In the genomic region with DNA sequence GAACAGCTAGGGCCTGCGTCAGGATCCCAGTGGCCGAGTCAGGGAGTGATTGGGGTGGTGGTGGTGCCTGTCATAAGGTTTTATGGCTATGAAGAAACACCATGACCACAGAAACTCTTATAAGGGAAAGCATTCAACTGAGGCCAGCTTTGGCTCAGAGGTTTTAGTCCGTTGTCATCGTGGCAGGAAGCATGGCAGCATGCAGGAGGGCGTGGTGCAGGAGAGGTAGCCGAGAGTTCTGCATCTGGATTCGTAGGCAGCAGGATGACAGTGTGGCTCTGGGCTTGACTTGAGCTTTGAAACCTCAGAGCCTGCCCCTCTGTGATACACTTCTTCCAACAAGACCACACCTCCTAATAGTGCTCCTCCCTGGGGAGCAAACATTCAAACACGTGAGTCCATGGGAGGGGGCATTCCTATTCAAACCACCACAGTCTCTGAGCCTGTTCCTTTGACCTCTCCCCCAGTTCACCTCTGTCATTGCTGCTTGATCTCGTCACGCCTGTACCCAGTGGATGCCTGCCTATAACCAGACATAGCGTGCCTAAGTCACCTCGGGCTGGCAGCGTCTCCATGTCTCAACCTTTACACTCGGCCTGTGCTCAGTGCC, we compare ENCODE assay signal across 21 mouse cellular contexts.
A peak's percentile ranks its signal among the peaks of the same experiment; 100 is the strongest.
DNase-seq lines count a peak whose midpoint lies in the region; ATAC-seq and TF ChIP-seq lines count a peak whose summit lies in the region.
"Had no signal": no experiment of that assay in that cellular context is flagged by ENCODE, and none has a peak within 500 bp of the region (broad histone marks: within the 10 kb centered on the region; RNA-seq: fewer than 3 reads in every experiment).

No protein-coding gene starts in this region.

- H3K36me3 ChIP-seq in liver, embryonic 13.5 days: no peaks in the 10 kb centered on the region
- H3K36me3 ChIP-seq in stomach, postnatal 0 days (ENCODE audit: control insufficient read depth, insufficient read depth, low read length): no peaks in the 10 kb centered on the region
- peaks cover 6% of the 10 kb centered on the region; the same call in 1 of the 2 replicates for H3K36me3 ChIP-seq in kidney, embryonic 15.5 days
- H3K36me3 ChIP-seq: heart, embryonic 10.5 days had no signal

- ATAC-seq in liver, embryonic 13.5 days (ENCODE audit: low read depth): peak; percentile 23; the same call in 1 of the 2 replicates
- peak; percentile 78 for ATAC-seq in stomach, postnatal 0 days (ENCODE audit: low FRiP score, low TSS enrichment)
- ATAC-seq in kidney, embryonic 15.5 days (replicated peaks; ENCODE audit: low FRiP score): no peak
- ATAC-seq: forebrain, embryonic 16.5 days; hindbrain, postnatal 0 days had no signal

- no peak overlapping the region for H3K4me2 ChIP-seq in liver, embryonic 13.5 days
- H3K4me2 ChIP-seq in stomach, postnatal 0 days (replicated peaks; ENCODE audit: low read depth): no peak overlapping the region
- H3K4me2 ChIP-seq in kidney, embryonic 15.5 days: no peak overlapping the region
- H3K4me2 ChIP-seq: embryonic facial prominence, embryonic 12.5 days; hindbrain, embryonic 13.5 days had no signal

- no peaks in the 10 kb centered on the region for H3K4me1 ChIP-seq in liver, embryonic 13.5 days (replicated peaks)
- H3K4me1 ChIP-seq in stomach, postnatal 0 days (replicated peaks; ENCODE audit: control insufficient read depth, insufficient read depth): no peaks in the 10 kb centered on the region
- no peaks in the 10 kb centered on the region for H3K4me1 ChIP-seq in kidney, embryonic 15.5 days
- H3K4me1 ChIP-seq: embryonic facial prominence, embryonic 12.5 days; hindbrain, embryonic 13.5 days had no signal

- no peak for DNase-seq in liver, embryonic 13.5 days
- DNase-seq in liver (no peak), 416B (ENCODE audit: low read depth) (peak; percentile 53), ZHBTc4 (ENCODE audit: low read depth, low spot score) (peak; percentile 56)
- no peak for DNase-seq in stomach, postnatal 0 days (ENCODE audit: low spot score)
- DNase-seq in urinary bladder, postnatal 25 days (ENCODE audit: low spot score): no peak
- DNase-seq: adrenal gland, adult 8-10 months; adrenal gland, postnatal 36 days; cerebellum, adult 2 months; cerebellum, postnatal 10 days; embryo, embryonic 11 days; gastrocnemius, adult 2 months; gastrocnemius, postnatal 25 days; heart, adult 18-20 months; heart, postnatal 10 days had no signal

- no peaks in the 10 kb centered on the region for H3K27me3 ChIP-seq in liver, embryonic 13.5 days
- H3K27me3 ChIP-seq in stomach, postnatal 0 days (ENCODE audit: control insufficient read depth, insufficient read depth, low read length): no peaks in the 10 kb centered on the region
- H3K27me3 ChIP-seq in kidney, embryonic 15.5 days: no peaks in the 10 kb centered on the region
- H3K27me3 ChIP-seq: embryonic facial prominence, embryonic 12.5 days; hindbrain, embryonic 13.5 days had no signal

- WGBS in liver, embryonic 13.5 days (ENCODE audit: insufficient replicate concordance): 72% methylated on average over 14 of the region's 14 CpGs
- 77% methylated on average over 14 of the region's 14 CpGs for WGBS in stomach, postnatal 0 days
- WGBS in kidney, embryonic 15.5 days: 78% methylated on average over 14 of the region's 14 CpGs

- no peaks in the 10 kb centered on the region for H3K9me3 ChIP-seq in liver, embryonic 13.5 days (replicated peaks)
- H3K9me3 ChIP-seq in stomach, postnatal 0 days (ENCODE audit: control insufficient read depth, low read length): no peaks in the 10 kb centered on the region
- H3K9me3 ChIP-seq in kidney, embryonic 15.5 days (replicated peaks): no peaks in the 10 kb centered on the region
- H3K9me3 ChIP-seq: embryonic facial prominence, embryonic 12.5 days; heart, embryonic 10.5 days; hindbrain, embryonic 13.5 days had no signal

- no peak overlapping the region for H3K27ac ChIP-seq in liver, embryonic 13.5 days
- no peak overlapping the region for H3K27ac ChIP-seq in stomach, postnatal 0 days (replicated peaks)
- H3K27ac ChIP-seq in kidney, embryonic 15.5 days: no peak overlapping the region
- H3K27ac ChIP-seq: embryonic facial prominence, embryonic 12.5 days; gastrocnemius, adult 2 months; heart, embryonic 10.5 days; hindbrain, embryonic 13.5 days; hindbrain, postnatal 0 days had no signal

- TF ChIP-seq CTCF in stomach, postnatal 0 days (IDR thresholded peaks at IDR 0.05; ENCODE audit: low read depth): no peak

- TF ChIP-seq EP300 in stomach, postnatal 0 days (optimal IDR thresholded peaks at IDR 0.05): no peak

- no peak overlapping the region for H3K9ac ChIP-seq in liver, embryonic 13.5 days
- no peak overlapping the region for H3K9ac ChIP-seq in stomach, postnatal 0 days (ENCODE audit: low read length)
- no peak overlapping the region for H3K9ac ChIP-seq in kidney, embryonic 15.5 days
- H3K9ac ChIP-seq: embryonic facial prominence, embryonic 12.5 days; hindbrain, embryonic 13.5 days had no signal

- H3K4me3 ChIP-seq in liver, embryonic 13.5 days (replicated peaks): no peak overlapping the region
- H3K4me3 ChIP-seq in stomach, postnatal 0 days (ENCODE audit: low read depth, low read length): no peak overlapping the region
- H3K4me3 ChIP-seq in kidney, embryonic 15.5 days (replicated peaks): no peak overlapping the region
- H3K4me3 ChIP-seq: embryonic facial prominence, embryonic 12.5 days; gastrocnemius, adult 2 months; heart, embryonic 10.5 days; hindbrain, embryonic 13.5 days had no signal

Comparison
In these comparisons a context has a peak if more than half of its experiments do, and no peak if none do; other contexts are left out.
1. DNase-seq: peak in 416B (single experiment) and ZHBTc4 (single experiment); none in liver, embryonic 13.5 days (single experiment), liver (single experiment), stomach, postnatal 0 days (single experiment) and urinary bladder, postnatal 25 days (single experiment).